Comparison of ENCODE assay signal across 8 mouse cellular contexts in genomic region chr16:44643992-44644391, GRCm38 (mm10).
DNase-seq lines count a peak whose midpoint lies in the region; ATAC-seq lines count a peak whose summit lies in the region.
"Had no signal": no experiment of that assay in that cellular context is flagged by ENCODE, and none has a peak within 500 bp of the region (broad histone marks: within the 10 kb centered on the region; RNA-seq: fewer than 3 reads in every experiment).

No protein-coding gene starts in this region.

- no peak overlapping the region for H3K4me3 ChIP-seq in neural tube, embryonic 15.5 days (replicated peaks)
- H3K4me3 ChIP-seq in hindbrain, embryonic 16.5 days (ENCODE audit: low read length): no peak overlapping the region
- H3K4me3 ChIP-seq: liver, embryonic 13.5 days had no signal

- H3K27me3 ChIP-seq in neural tube, embryonic 15.5 days (replicated peaks): no peaks in the 10 kb centered on the region
- no peaks in the 10 kb centered on the region for H3K27me3 ChIP-seq in hindbrain, embryonic 16.5 days (replicated peaks; ENCODE audit: control insufficient read depth, insufficient read depth, low read length)
- H3K27me3 ChIP-seq: liver, embryonic 13.5 days had no signal

- DNase-seq in neural tube, embryonic 10.5 days (ENCODE audit: extremely low spot score, low spot score): peak; percentile 36
- peak; percentile 73 for DNase-seq in embryo, embryonic 11 days
- peak; percentile 62 for DNase-seq in lung, postnatal 25 days (ENCODE audit: low spot score)
- DNase-seq in gastrocnemius, postnatal 4 days (ENCODE audit: low spot score in 2 of 2): no peak
- DNase-seq: liver, embryonic 13.5 days had no signal

- peaks cover 3% of the 10 kb centered on the region; the same call in 1 of the 2 replicates for H3K4me1 ChIP-seq in neural tube, embryonic 15.5 days
- no peaks in the 10 kb centered on the region for H3K4me1 ChIP-seq in hindbrain, embryonic 16.5 days (ENCODE audit: control insufficient read depth, insufficient read depth, low read depth, low read length)
- H3K4me1 ChIP-seq: liver, embryonic 13.5 days had no signal

- no peak for ATAC-seq in neural tube, embryonic 15.5 days (ENCODE audit: low FRiP score)
- peak; percentile 68 for ATAC-seq in hindbrain, embryonic 16.5 days
- ATAC-seq in megakaryocyte, adult 5-6 weeks (ENCODE audit: poor library complexity, severe bottlenecking): no peak

- no peaks in the 10 kb centered on the region for H3K36me3 ChIP-seq in neural tube, embryonic 15.5 days
- H3K36me3 ChIP-seq in hindbrain, embryonic 16.5 days (ENCODE audit: control insufficient read depth, insufficient read depth, low read length): no peaks in the 10 kb centered on the region
- H3K36me3 ChIP-seq: liver, embryonic 13.5 days had no signal

- H3K9me3 ChIP-seq in neural tube, embryonic 15.5 days (replicated peaks): no peaks in the 10 kb centered on the region
- H3K9me3 ChIP-seq in hindbrain, embryonic 16.5 days (ENCODE audit: control insufficient read depth, low read length): no peaks in the 10 kb centered on the region
- H3K9me3 ChIP-seq: liver, embryonic 13.5 days had no signal

- H3K9ac ChIP-seq in neural tube, embryonic 15.5 days (replicated peaks): no peak overlapping the region
- peak overlapping the region; percentile 33; the same call in 1 of the 2 replicates for H3K9ac ChIP-seq in hindbrain, embryonic 16.5 days (ENCODE audit: low read depth, low read length)
- H3K9ac ChIP-seq: liver, embryonic 13.5 days had no signal

- WGBS in neural tube, embryonic 15.5 days: 9% methylated on average over 4 of the region's 4 CpGs
- 10% methylated on average over 4 of the region's 4 CpGs for WGBS in hindbrain, embryonic 16.5 days

- H3K27ac ChIP-seq in neural tube, embryonic 15.5 days (replicated peaks): no peak overlapping the region
- H3K27ac ChIP-seq in hindbrain, embryonic 16.5 days (ENCODE audit: low read depth, low read length): no peak overlapping the region
- H3K27ac ChIP-seq: liver, embryonic 13.5 days had no signal

- H3K4me2 ChIP-seq in neural tube, embryonic 15.5 days: no peak overlapping the region
- H3K4me2 ChIP-seq in hindbrain, embryonic 16.5 days (ENCODE audit: low read length): no peak overlapping the region
- H3K4me2 ChIP-seq: liver, embryonic 13.5 days had no signal

Comparison
In these comparisons a context has a peak if more than half of its experiments do, and no peak if none do; other contexts are left out.
1. DNase-seq: peak in neural tube, embryonic 10.5 days (single experiment), embryo, embryonic 11 days (single experiment) and lung, postnatal 25 days (single experiment); none in gastrocnemius, postnatal 4 days (0 of 2).